Mouse (Mus musculus): ENCODE measurements around the gene Gm20671. TPM values are rescaled to one million over a fixed set of nuclear protein-coding genes. Genes with fewer than 3 reads are reported as not detected.
"Not testable (repeated sequence)": the region's sequence is repeated elsewhere in the genome, so short reads cannot be mapped to it uniquely, and the experiment has no call there.

The Gm20671 gene
- polyA plus RNA-seq, 1 experiment from 2014 or later = not detected

DNA sequence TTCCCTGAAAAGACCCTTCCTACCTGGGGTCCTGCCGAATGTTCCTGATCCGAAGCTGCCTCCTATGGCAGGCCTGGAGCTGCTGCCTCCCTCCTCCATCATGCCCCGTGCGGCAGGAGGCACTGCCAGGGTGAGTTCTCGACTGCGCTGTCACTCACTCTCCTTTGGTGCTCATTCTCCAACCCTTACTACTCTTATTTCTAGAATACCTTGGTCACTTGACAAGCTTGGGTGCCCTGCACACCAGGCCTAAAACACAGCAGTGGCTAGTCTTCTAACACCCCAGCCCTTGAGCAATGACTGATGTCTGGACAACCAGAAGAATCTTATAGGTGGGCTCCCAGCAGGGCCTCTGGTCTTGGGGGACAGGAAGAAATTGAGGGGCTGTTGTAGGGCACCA is 93.0 kb downstream of the Gm20671 start:
- H3K27me3 ChIP-seq (ENCODE audit: control insufficient read depth, insufficient read depth, low read length); DNase-seq (ENCODE audit: low spot score); H3K4me2 ChIP-seq (ENCODE audit: low read depth, low read length, severe bottlenecking); H3K9ac ChIP-seq (ENCODE audit: low read length); H3K36me3 ChIP-seq (ENCODE audit: control insufficient read depth, insufficient read depth, low read length); H3K27ac ChIP-seq (ENCODE audit: low read depth, low read length); H3K4me3 ChIP-seq (ENCODE audit: low read depth, low read length); H3K9me3 ChIP-seq (ENCODE audit: control insufficient read depth, low read length); ATAC-seq (replicated peaks; ENCODE audit: low FRiP score); H3K4me1 ChIP-seq (replicated peaks; ENCODE audit: control insufficient read depth, insufficient read depth, low read length): not testable (repeated sequence)
- WGBS = 88% methylated on average over 6 of the region's 6 CpGs

DNA sequence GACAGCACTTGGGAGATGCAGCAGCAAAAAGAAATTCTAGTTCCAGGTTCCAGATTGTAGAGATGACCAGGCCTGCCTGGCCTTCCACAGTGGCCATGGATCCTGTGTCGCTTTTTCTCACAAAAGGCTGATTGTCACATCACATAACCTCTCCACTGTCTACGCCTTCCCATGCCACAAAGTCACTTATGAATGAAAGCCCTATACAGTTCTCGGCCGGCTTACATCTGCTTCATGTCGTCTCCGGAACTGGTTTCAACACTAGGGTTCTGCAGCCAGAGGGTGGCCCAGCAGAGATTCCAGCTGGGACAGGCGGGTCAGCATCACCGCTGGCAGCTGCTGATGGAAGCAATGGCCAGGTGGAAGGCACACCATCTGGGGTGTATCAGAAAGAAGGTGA is 98.1 kb downstream of the Gm20671 start:
- no peak overlapping the region for H3K4me2 ChIP-seq (ENCODE audit: low read depth, low read length, severe bottlenecking)
- no peaks in the 10 kb centered on the region for H3K9me3 ChIP-seq (ENCODE audit: control insufficient read depth, low read length)
- no peaks in the 10 kb centered on the region for H3K36me3 ChIP-seq (ENCODE audit: control insufficient read depth, insufficient read depth, low read length)
- no peak overlapping the region for H3K27ac ChIP-seq (ENCODE audit: low read depth, low read length)
- H3K4me1 ChIP-seq (replicated peaks; ENCODE audit: control insufficient read depth, insufficient read depth, low read length) = no peaks in the 10 kb centered on the region
- H3K4me3 ChIP-seq (ENCODE audit: low read depth, low read length) = no peak overlapping the region
- H3K27me3 ChIP-seq (ENCODE audit: control insufficient read depth, insufficient read depth, low read length) = no peaks in the 10 kb centered on the region
- DNase-seq (ENCODE audit: low spot score) (no peak), ATAC-seq (replicated peaks; ENCODE audit: low FRiP score) (no peak)
- no peak overlapping the region for H3K9ac ChIP-seq (ENCODE audit: low read length)
- WGBS = 90% methylated on average over 8 of the region's 8 CpGs

DNA sequence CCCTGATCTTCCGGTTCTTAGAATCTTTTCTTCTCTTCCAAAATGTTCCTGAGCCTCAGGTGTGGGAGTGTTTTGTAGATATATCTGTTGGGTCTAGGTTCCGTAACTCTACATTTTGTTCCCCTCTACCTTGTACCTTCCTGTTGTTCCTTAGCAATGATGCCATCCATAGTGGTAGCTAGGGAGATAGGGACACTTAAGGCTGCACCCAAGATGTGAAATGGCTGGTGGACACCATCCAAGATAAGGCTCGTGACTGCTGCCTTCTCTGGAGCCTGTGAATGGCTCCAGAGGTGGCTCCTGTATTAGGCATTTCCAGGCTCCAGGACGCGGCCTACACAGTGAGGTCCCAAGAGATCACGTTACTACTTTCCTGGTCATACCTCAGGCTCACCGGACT is 98.6 kb downstream of the Gm20671 start:
- H3K4me3 ChIP-seq (ENCODE audit: low read depth, low read length) = no peak overlapping the region
- no peaks in the 10 kb centered on the region for H3K36me3 ChIP-seq (ENCODE audit: control insufficient read depth, insufficient read depth, low read length)
- H3K9me3 ChIP-seq (ENCODE audit: control insufficient read depth, low read length) = no peaks in the 10 kb centered on the region
- no peak overlapping the region for H3K9ac ChIP-seq (ENCODE audit: low read length)
- no peak overlapping the region for H3K4me2 ChIP-seq (ENCODE audit: low read depth, low read length, severe bottlenecking)
- no peak overlapping the region for H3K27ac ChIP-seq (ENCODE audit: low read depth, low read length)
- H3K27me3 ChIP-seq (ENCODE audit: control insufficient read depth, insufficient read depth, low read length) = no peaks in the 10 kb centered on the region
- DNase-seq (ENCODE audit: low spot score) (peak; percentile 13), ATAC-seq (replicated peaks; ENCODE audit: low FRiP score) (no peak)
- 95% methylated on average over 7 of the region's 7 CpGs for WGBS
- H3K4me1 ChIP-seq (replicated peaks; ENCODE audit: control insufficient read depth, insufficient read depth, low read length) = no peaks in the 10 kb centered on the region

DNA sequence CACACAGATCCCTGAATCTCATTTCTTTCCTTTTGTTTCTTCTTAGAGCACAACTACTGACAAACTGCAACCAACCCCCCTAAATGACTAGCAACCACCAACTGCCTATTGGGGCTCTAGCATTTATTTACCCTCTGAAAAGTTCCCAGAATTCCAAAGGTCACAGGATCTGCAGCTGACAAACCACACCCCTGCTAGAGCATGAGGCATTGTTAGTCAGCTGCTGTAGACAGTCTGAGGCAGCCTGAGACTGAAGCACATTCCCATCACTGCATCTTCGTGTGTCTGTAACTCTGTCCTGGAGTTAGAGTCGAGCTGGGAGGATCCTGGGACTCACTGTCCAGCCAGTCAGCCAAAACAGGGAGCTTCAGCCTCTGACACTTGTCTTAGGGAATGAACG is 101.5 kb downstream of the Gm20671 start:
- not testable (repeated sequence) for H3K9me3 ChIP-seq (ENCODE audit: control insufficient read depth, low read length); H3K36me3 ChIP-seq (ENCODE audit: control insufficient read depth, insufficient read depth, low read length); H3K4me2 ChIP-seq (ENCODE audit: low read depth, low read length, severe bottlenecking); ATAC-seq (replicated peaks; ENCODE audit: low FRiP score); H3K27me3 ChIP-seq (ENCODE audit: control insufficient read depth, insufficient read depth, low read length); H3K27ac ChIP-seq (ENCODE audit: low read depth, low read length); H3K4me1 ChIP-seq (replicated peaks; ENCODE audit: control insufficient read depth, insufficient read depth, low read length); H3K9ac ChIP-seq (ENCODE audit: low read length); H3K4me3 ChIP-seq (ENCODE audit: low read depth, low read length); DNase-seq (ENCODE audit: low spot score)
- WGBS = 84% methylated on average over 3 of the region's 3 CpGs

DNA sequence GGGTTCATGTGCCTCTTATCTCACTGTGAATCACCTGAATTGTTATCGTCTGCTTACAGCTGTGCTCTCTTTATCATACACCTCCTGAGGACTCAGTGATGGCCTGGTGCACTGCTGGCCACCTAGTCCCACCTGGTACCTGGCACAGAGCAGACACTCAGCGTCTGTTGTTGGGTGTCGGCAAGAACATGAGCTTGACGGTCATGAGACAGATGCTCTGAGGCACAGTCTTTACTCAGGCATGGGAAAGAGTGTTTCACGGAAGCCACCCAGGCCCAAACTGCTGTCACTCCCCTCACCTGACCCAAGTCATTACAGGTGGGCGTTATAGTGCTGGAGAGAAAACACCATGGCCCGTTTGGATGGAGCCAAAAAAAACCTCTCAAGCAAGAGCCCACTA is 102.9 kb downstream of the Gm20671 start:
- ATAC-seq (replicated peaks; ENCODE audit: low FRiP score) = no peak
- no peaks in the 10 kb centered on the region for H3K27me3 ChIP-seq (ENCODE audit: control insufficient read depth, insufficient read depth, low read length)
- H3K27ac ChIP-seq (ENCODE audit: low read depth, low read length) = no peak overlapping the region
- no peak overlapping the region for H3K4me2 ChIP-seq (ENCODE audit: low read depth, low read length, severe bottlenecking)
- 87% methylated on average over 7 of the region's 7 CpGs for WGBS
- no peak overlapping the region for H3K9ac ChIP-seq (ENCODE audit: low read length)
- DNase-seq (ENCODE audit: low spot score) = no peak
- no peak overlapping the region for H3K4me3 ChIP-seq (ENCODE audit: low read depth, low read length)
- H3K36me3 ChIP-seq (ENCODE audit: control insufficient read depth, insufficient read depth, low read length) = no peaks in the 10 kb centered on the region
- no peaks in the 10 kb centered on the region for H3K9me3 ChIP-seq (ENCODE audit: control insufficient read depth, low read length)
- H3K4me1 ChIP-seq (replicated peaks; ENCODE audit: control insufficient read depth, insufficient read depth, low read length) = no peaks in the 10 kb centered on the region

DNA sequence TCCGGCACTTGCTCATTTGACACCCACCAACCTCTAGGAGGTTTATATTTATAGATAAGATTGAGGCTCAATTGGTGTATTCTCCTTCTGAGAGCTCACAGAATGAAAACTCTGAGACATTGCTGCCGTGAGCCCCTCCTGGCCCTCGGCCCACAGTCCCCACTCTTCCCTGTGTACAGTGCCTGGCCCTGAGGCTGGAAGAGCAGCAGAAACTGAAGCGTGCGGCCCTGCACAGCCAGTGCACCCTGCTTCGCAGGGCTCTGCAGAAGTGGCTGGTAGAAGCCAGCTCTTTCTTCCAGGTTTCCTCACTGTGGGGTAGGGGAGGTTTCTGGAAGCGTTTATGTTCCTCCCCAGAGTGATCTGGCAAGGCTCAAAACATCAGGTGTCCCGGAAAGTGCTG is 104.2 kb downstream of the Gm20671 start:
- not testable (repeated sequence) for H3K9ac ChIP-seq (ENCODE audit: low read length); H3K4me1 ChIP-seq (replicated peaks; ENCODE audit: control insufficient read depth, insufficient read depth, low read length); H3K27ac ChIP-seq (ENCODE audit: low read depth, low read length); ATAC-seq (replicated peaks; ENCODE audit: low FRiP score); H3K4me3 ChIP-seq (ENCODE audit: low read depth, low read length); DNase-seq (ENCODE audit: low spot score); H3K4me2 ChIP-seq (ENCODE audit: low read depth, low read length, severe bottlenecking); H3K27me3 ChIP-seq (ENCODE audit: control insufficient read depth, insufficient read depth, low read length); H3K36me3 ChIP-seq (ENCODE audit: control insufficient read depth, insufficient read depth, low read length); H3K9me3 ChIP-seq (ENCODE audit: control insufficient read depth, low read length)
- WGBS = 87% methylated on average over 8 of the region's 8 CpGs

DNA sequence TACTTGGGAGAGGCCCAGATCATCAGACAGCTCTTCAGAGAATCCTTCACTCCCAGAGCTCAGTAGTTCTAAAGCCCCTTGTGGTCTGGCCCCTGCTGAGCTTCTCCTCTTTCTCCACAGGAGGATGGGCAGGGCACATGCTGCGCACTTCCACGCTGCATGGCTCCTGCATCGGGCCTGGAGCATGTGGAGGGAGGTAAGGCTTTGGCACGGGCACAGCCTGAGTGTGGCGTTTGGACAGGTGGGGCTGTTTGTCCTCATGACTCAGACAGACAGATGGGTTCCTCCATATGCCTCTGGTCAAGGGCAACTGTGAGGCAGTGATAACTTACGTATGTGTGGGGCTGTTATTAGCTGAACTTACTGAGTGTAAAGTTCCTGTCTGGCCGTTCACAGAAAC is 104.6 kb downstream of the Gm20671 start:
- DNase-seq (ENCODE audit: low spot score) = peak; percentile 38
- H3K9ac ChIP-seq (ENCODE audit: low read length) = no peak overlapping the region
- H3K27me3 ChIP-seq (ENCODE audit: control insufficient read depth, insufficient read depth, low read length) = no peaks in the 10 kb centered on the region
- 77% methylated on average over 7 of the region's 7 CpGs for WGBS
- H3K27ac ChIP-seq (ENCODE audit: low read depth, low read length) = no peak overlapping the region
- no peak overlapping the region for H3K4me2 ChIP-seq (ENCODE audit: low read depth, low read length, severe bottlenecking)
- no peak overlapping the region for H3K4me3 ChIP-seq (ENCODE audit: low read depth, low read length)
- H3K36me3 ChIP-seq (ENCODE audit: control insufficient read depth, insufficient read depth, low read length) = no peaks in the 10 kb centered on the region
- no peaks in the 10 kb centered on the region for H3K9me3 ChIP-seq (ENCODE audit: control insufficient read depth, low read length)
- H3K4me1 ChIP-seq (replicated peaks; ENCODE audit: control insufficient read depth, insufficient read depth, low read length) = no peaks in the 10 kb centered on the region
- no peak for ATAC-seq (replicated peaks; ENCODE audit: low FRiP score)

DNA sequence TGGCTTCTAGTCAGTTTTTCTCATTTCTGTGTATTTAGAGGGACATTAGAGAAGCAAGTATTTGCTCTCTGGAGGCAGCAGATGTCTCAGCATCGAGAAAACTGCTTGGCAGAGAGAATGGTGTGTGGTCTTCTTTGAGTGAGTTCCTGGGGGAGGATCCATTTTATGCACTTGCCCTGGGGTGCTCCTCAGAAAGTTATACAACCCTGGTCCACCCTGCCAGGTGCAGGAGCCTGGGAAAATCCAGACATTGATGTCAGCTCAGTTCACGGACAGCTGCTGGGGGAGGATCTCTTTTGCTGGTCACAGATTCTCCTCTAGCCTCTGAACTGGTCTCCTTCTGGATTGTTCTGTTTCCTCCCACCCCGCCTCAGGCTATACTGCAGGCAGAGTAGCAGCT is 105.6 kb downstream of the Gm20671 start:
- no peaks in the 10 kb centered on the region for H3K4me1 ChIP-seq (replicated peaks; ENCODE audit: control insufficient read depth, insufficient read depth, low read length)
- no peak for DNase-seq (ENCODE audit: low spot score)
- H3K27ac ChIP-seq (ENCODE audit: low read depth, low read length) = no peak overlapping the region
- 82% methylated on average over 3 of the region's 3 CpGs for WGBS
- no peak overlapping the region for H3K9ac ChIP-seq (ENCODE audit: low read length)
- no peak for ATAC-seq (replicated peaks; ENCODE audit: low FRiP score)
- H3K4me2 ChIP-seq (ENCODE audit: low read depth, low read length, severe bottlenecking) = no peak overlapping the region
- no peaks in the 10 kb centered on the region for H3K27me3 ChIP-seq (ENCODE audit: control insufficient read depth, insufficient read depth, low read length)
- no peaks in the 10 kb centered on the region for H3K9me3 ChIP-seq (ENCODE audit: control insufficient read depth, low read length)
- H3K4me3 ChIP-seq (ENCODE audit: low read depth, low read length) = no peak overlapping the region
- H3K36me3 ChIP-seq (ENCODE audit: control insufficient read depth, insufficient read depth, low read length) = no peaks in the 10 kb centered on the region

DNA sequence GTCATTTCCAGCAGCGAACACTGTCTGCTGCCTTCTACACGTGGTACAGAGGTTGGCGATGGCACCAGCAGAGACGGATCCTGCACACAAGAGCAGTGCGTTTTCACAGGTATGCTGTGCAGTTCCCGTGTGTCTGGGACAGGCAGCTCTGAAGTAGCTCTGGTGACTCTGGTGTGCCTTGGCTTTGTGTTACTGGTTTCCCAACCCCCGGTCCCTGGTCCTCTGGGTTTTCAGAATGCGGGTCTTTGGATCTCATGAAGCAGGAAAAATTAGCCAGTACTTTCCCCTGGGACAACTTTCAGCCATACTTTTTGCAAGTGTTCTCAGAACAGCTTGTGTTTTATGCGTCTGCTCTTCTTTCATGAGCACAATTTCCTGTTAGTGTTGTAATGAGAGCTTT is 106.5 kb downstream of the Gm20671 start:
- Histone ChIP-seq H3K4me2 (ENCODE audit: low read depth, low read length, severe bottlenecking) (no peak overlapping the region), H3K4me1 (replicated peaks; ENCODE audit: control insufficient read depth, insufficient read depth, low read length) (no peaks in the 10 kb centered on the region), H3K36me3 (ENCODE audit: control insufficient read depth, insufficient read depth, low read length) (no peaks in the 10 kb centered on the region), H3K4me3 (ENCODE audit: low read depth, low read length) (no peak overlapping the region), H3K9me3 (ENCODE audit: control insufficient read depth, low read length) (no peaks in the 10 kb centered on the region), H3K27ac (ENCODE audit: low read depth, low read length) (no peak overlapping the region), H3K9ac (ENCODE audit: low read length) (no peak overlapping the region), H3K27me3 (ENCODE audit: control insufficient read depth, insufficient read depth, low read length) (no peaks in the 10 kb centered on the region)
- no peak for DNase-seq (ENCODE audit: low spot score)
- WGBS = 85% methylated on average over 9 of the region's 9 CpGs
- no peak for ATAC-seq (replicated peaks; ENCODE audit: low FRiP score)
